Mouse (Mus musculus) heart, adult 2 months (tissue): ENCODE data around the gene Pik3cd.

Experiments
- CTCF ChIP-seq: fragments of 200-600 bp; IDR thresholded peaks from 2 replicates; pipeline ENCODE4 v1.8.1; 2022; ENCODE audit warnings: antibody characterized with exemption, mild to moderate bottlenecking, moderate library complexity
- POLR2A ChIP-seq: fragments of 200-500 bp; IDR thresholded peaks from 2 replicates; pipeline ENCODE4 v1.6.1; 2011; ENCODE audit warnings: mild to moderate bottlenecking, low read depth, low read length, control low read depth; ENCODE audit not compliant: insufficient read depth

- TF ChIP-seq POLR2A = no peak
- no peak for TF ChIP-seq CTCF
Observed at GRCm38 (mm10) chr4:149705298-149705697, 2.9 kb upstream of the Pik3cd start.
